Mouse (Mus musculus): Measurements from ENCODE around the gene Akap17b. TPM values are rescaled to one million over a fixed set of nuclear protein-coding genes. Genes with fewer than 3 reads are reported as not detected.

Akap17b gene
- polyA plus RNA-seq (2014; fragmentation: Illumina TruSeq; extraction: RNeasy Lipid Tissue Mini Kit (QIAGEN cat#74804); ENCODE audit: low read depth, low replicate concordance), result 2.6 TPM

DNA sequence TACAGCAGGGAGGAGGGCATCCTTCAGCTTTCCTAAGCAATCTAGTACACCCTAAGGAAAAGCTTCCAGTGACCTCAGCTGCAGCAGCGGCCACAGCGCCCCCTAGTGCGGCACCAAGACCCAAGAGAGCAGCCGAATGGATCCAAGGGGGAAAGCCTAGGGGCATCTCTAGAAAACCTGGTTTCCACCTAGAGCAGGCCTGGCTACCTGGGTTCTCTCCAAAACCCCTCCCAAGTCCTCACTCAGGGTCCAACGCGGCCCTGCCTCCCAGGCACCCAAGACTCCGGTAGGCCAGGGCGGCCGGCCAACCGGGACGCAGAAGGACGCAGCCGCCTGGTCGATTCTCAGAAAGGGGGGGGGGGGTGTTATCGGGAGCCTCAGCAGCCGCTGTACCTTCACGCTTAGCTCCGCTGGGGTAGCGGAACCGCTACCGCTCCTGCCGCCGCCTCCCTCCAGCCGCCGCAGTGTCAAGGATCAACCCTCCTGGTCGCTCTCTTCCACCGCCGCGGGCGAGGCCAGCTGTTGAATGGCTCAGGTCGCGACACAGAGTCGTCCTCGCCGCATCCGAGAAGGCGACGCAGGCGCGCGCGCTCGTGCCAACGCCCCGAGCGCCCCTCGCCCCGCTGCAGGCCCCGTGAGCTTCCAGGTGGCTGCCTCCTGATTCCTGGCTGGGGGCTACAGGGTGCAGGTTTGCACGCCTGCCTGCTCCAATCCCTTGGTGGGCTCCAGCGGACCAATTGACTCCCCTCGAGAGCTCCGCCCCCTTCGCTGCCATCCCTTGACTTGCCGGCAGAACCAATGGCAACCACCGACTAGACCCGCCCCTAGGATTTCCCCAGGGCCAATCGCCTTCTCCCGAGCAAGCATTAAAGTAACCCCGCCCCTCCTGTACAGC lies at the start of gene Akap17b:
TSS of gene Akap17b (minus strand) at position 739 of the 895 bp plus-strand sequence.

DNA sequence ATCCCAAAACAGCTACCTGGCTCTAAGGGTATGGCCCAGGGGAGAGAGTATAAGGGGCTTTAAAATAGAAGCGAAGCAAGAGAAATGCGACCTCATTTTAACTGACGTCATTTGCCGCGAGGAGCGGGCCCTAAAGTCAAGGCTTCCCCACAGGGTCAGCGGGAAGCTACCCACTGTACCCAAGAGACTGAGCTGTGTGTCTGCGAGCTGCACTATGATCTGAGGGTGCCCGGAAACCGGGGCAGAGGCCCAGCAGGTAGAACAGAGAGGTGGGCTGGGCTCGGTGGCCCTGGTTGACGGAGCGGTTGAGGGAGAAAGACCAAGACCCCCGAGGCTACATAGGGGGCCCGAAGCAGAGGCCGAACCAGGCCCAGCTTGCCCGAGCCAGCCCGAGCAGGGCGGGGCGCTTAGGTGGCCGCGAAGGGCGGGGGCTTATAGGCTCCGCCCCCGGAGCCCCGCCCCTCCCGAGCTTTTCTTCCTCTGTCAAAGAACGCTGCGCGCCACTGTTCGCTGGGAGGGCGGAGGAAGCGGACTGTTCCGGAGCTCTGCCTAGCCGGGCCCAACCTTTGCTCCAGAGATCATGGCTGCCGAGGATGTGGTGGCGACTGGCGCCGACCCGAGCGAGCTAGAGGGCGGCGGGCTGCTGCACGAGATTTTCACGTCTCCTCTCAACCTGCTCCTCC lies 47.3 kb downstream of the Akap17b start, which contains the start of gene Pgrmc1:
TSS of gene Pgrmc1 (plus strand) at position 500 of the 683 bp plus-strand sequence.

Other genes starting within 250 kb of the Akap17b start
- gene Gm6268, start 244.1 kb downstream of the Akap17b start, polyA plus RNA-seq (2014; fragmentation: Illumina TruSeq; extraction: RNeasy Lipid Tissue Mini Kit (QIAGEN cat#74804); ENCODE audit: low read depth, low replicate concordance), result not detected
- gene Gm14569, start 153.6 kb downstream of the Akap17b start, polyA plus RNA-seq (2014; fragmentation: Illumina TruSeq; extraction: RNeasy Lipid Tissue Mini Kit (QIAGEN cat#74804); ENCODE audit: low read depth, low replicate concordance), result not detected
- gene Pgrmc1, start 47.2 kb downstream of the Akap17b start, polyA plus RNA-seq (2014; fragmentation: Illumina TruSeq; extraction: RNeasy Lipid Tissue Mini Kit (QIAGEN cat#74804); ENCODE audit: low read depth, low replicate concordance), result 32.4 TPM
- 0.52 TPM for gene Slc25a43, start 98.3 kb upstream of the Akap17b start, polyA plus RNA-seq (2014; fragmentation: Illumina TruSeq; extraction: RNeasy Lipid Tissue Mini Kit (QIAGEN cat#74804); ENCODE audit: low read depth, low replicate concordance)
- 475 TPM for gene Slc25a5, start 150.3 kb upstream of the Akap17b start, polyA plus RNA-seq (2014; fragmentation: Illumina TruSeq; extraction: RNeasy Lipid Tissue Mini Kit (QIAGEN cat#74804); ENCODE audit: low read depth, low replicate concordance)
- gene Ube2a, start 228.5 kb upstream of the Akap17b start, polyA plus RNA-seq (2014; fragmentation: Illumina TruSeq; extraction: RNeasy Lipid Tissue Mini Kit (QIAGEN cat#74804); ENCODE audit: low read depth, low replicate concordance), result 71.5 TPM
- gene C330007P06Rik, start 228.7 kb upstream of the Akap17b start, polyA plus RNA-seq (2014; fragmentation: Illumina TruSeq; extraction: RNeasy Lipid Tissue Mini Kit (QIAGEN cat#74804); ENCODE audit: low read depth, low replicate concordance), result 17.9 TPM

Measured in heart, adult 10 weeks (tissue).